Mouse (Mus musculus) thymus, postnatal 0 days (tissue): ENCODE results near the gene Gm42715. TPM values are rescaled to one million over a fixed set of nuclear protein-coding genes. Genes with fewer than 3 reads are reported as not detected.

Source experiments
- microRNA-seq: library from miRNA; unstranded; fragments of <30 nt; microRNA quantifications from one replicate; pipeline ENCODE4, GENCODE M21; 2016; ENCODE audit warnings: borderline number of aligned reads
- polyA plus RNA-seq: library from polyadenylated mRNA; unstranded; fragments of >200 nt; fragmentation: Nextera tagmentation; extraction: Ambion mirVana; gene quantifications from 2 replicates; pipeline ENCODE4 v1.2.1, GENCODE M21; 2015

The Gm42715 gene
- polyA plus RNA-seq, 1 experiment from 2014 or later, result 15.9 TPM

Small RNA genes within 50 kb of the gene (microRNA-seq; reads per million reads assigned to microRNA genes)
- gene Gm47278 (not detected), gene Mir7060 (not detected)

Other genes starting within 250 kb of the Gm42715 start
- 146 and 151 TPM in 2 replicates for gene Sephs2, start 245.5 kb upstream of the Gm42715 start, polyA plus RNA-seq
- 81.6 and 96.5 TPM in 2 replicates for gene Itgal, start 223.3 kb upstream of the Gm42715 start, polyA plus RNA-seq
- gene Zfp768, start 174.0 kb upstream of the Gm42715 start, polyA plus RNA-seq, result 2.5 TPM in 2 replicates
- 7.3 and 8.0 TPM in 2 replicates for gene Zfp747, start 143.5 kb upstream of the Gm42715 start, polyA plus RNA-seq
- gene 9130019O22Rik, start 132.4 kb upstream of the Gm42715 start, polyA plus RNA-seq, result 4.8 and 6.0 TPM in 2 replicates
- gene E430018J23Rik, start 126.0 kb upstream of the Gm42715 start, polyA plus RNA-seq, result 4.4 and 4.9 TPM in 2 replicates
- gene Zfp764, start 112.8 kb upstream of the Gm42715 start, polyA plus RNA-seq, result 6.8 and 7.0 TPM in 2 replicates
- 26.2 and 28.0 TPM in 2 replicates for gene Zfp688, start 97.5 kb upstream of the Gm42715 start, polyA plus RNA-seq
- gene Zfp689, start 70.4 kb upstream of the Gm42715 start, polyA plus RNA-seq, result 4.3 and 4.7 TPM in 2 replicates
- gene Prr14, start 60.0 kb upstream of the Gm42715 start, polyA plus RNA-seq, result 51.0 and 54.6 TPM in 2 replicates
- gene Fbrs, start 40.4 kb upstream of the Gm42715 start, polyA plus RNA-seq, result 14.6 and 20.0 TPM in 2 replicates
- gene Srcap, start 7.6 kb upstream of the Gm42715 start, polyA plus RNA-seq, result 22.2 and 29.8 TPM in 2 replicates
- gene Tmem265, start 41.8 kb downstream of the Gm42715 start, polyA plus RNA-seq, result 10.8 and 16.1 TPM in 2 replicates
- 55.2 and 62.1 TPM in 2 replicates for gene Phkg2, start 53.8 kb downstream of the Gm42715 start, polyA plus RNA-seq
- 2.8 and 3.5 TPM in 2 replicates for gene Ccdc189, start 69.0 kb downstream of the Gm42715 start, polyA plus RNA-seq
- gene Rnf40, start 69.2 kb downstream of the Gm42715 start, polyA plus RNA-seq, result 42.5 and 44.3 TPM in 2 replicates
- 6.6 and 7.0 TPM in 2 replicates for gene Zfp629, start 96.2 kb downstream of the Gm42715 start, polyA plus RNA-seq
- gene Bcl7c, start 189.3 kb downstream of the Gm42715 start, polyA plus RNA-seq, result 98.1 and 112 TPM in 2 replicates
- 13.1 and 13.5 TPM in 2 replicates for gene Ctf1, start 193.2 kb downstream of the Gm42715 start, polyA plus RNA-seq
- 0.06 TPM in 1 of 2 replicates, not detected in the other for gene Ctf2, start 212.6 kb downstream of the Gm42715 start, polyA plus RNA-seq
- gene Fbxl19, start 225.0 kb downstream of the Gm42715 start, polyA plus RNA-seq, result 1.6 and 1.7 TPM in 2 replicates